Mouse (Mus musculus) thymus, postnatal 10 days (tissue): ENCODE data around the gene Gm17428.
"Not testable (repeated sequence)": the region's sequence is repeated elsewhere in the genome, so short reads cannot be mapped to it uniquely, and the experiment has no call there.

Experiments used
- DNase-seq, 2 experiments: peaks; one replicate each; pipeline ENCODE4 v3.0.0; 2021; ENCODE audit warnings: low spot score in 2 of 2

Gene Gm17428

GRCm38 (mm10) chr14:54951587-54951986 is 25.1 kb upstream of the Gm17428 start:
- DNase-seq = no peak

- no peak for DNase-seq
These were observed 23.0 kb upstream of the Gm17428 start for GRCm38 (mm10) chr14:54953664-54954206.

- DNase-seq = no peak
These were observed 22.3 kb upstream of the Gm17428 start for GRCm38 (mm10) chr14:54954474-54954873.

GRCm38 (mm10) chr14:54955481-54955880 is 21.3 kb upstream of the Gm17428 start:
- DNase-seq = no peak

GRCm38 (mm10) chr14:54956533-54956932 is 20.2 kb upstream of the Gm17428 start:
- no peak for DNase-seq

GRCm38 (mm10) chr14:54958503-54958902 is 18.2 kb upstream of the Gm17428 start:
- DNase-seq = no peak

- no peak for DNase-seq
These were observed 17.5 kb upstream of the Gm17428 start for GRCm38 (mm10) chr14:54959197-54959596.

GRCm38 (mm10) chr14:54959853-54960613 is 16.7 kb upstream of the Gm17428 start:
- not testable (repeated sequence) for DNase-seq

- DNase-seq = peak; percentile 8 to 18
These were observed 16.0 kb upstream of the Gm17428 start for GRCm38 (mm10) chr14:54960769-54961168.

- DNase-seq = no peak
These were observed 15.2 kb upstream of the Gm17428 start for GRCm38 (mm10) chr14:54961487-54961886.

GRCm38 (mm10) chr14:54962714-54963113 is 14.0 kb upstream of the Gm17428 start:
- DNase-seq = no peak

GRCm38 (mm10) chr14:54963727-54964126 is 13.0 kb upstream of the Gm17428 start:
- no peak for DNase-seq

- DNase-seq = no peak
These were observed 11.7 kb upstream of the Gm17428 start for GRCm38 (mm10) chr14:54965044-54965443.

- DNase-seq = no peak
These were observed 11.1 kb upstream of the Gm17428 start for GRCm38 (mm10) chr14:54965631-54966030.

GRCm38 (mm10) chr14:54966320-54966977 is 10.3 kb upstream of the Gm17428 start, which contains the start of gene Myh6:
Gene Myh6, minus strand, starts transcription at chr14:54966927.
- DNase-seq = no peak

- no peak for DNase-seq
These were observed 8.9 kb upstream of the Gm17428 start for GRCm38 (mm10) chr14:54967874-54968273.

GRCm38 (mm10) chr14:54968344-54968743 is 8.4 kb upstream of the Gm17428 start:
- no peak for DNase-seq

GRCm38 (mm10) chr14:54972786-54973185 is 3.9 kb upstream of the Gm17428 start:
- not testable (repeated sequence) for DNase-seq

- DNase-seq = no peak
These were observed 2.5 kb upstream of the Gm17428 start for GRCm38 (mm10) chr14:54974068-54974791.

- DNase-seq = no peak
These were observed 1.9 kb downstream of the Gm17428 start for GRCm38 (mm10) chr14:54978664-54979063.

GRCm38 (mm10) chr14:54981934-54982333 is 5.2 kb downstream of the Gm17428 start:
- DNase-seq = no peak

- DNase-seq = not testable (repeated sequence)
These were observed 11.7 kb downstream of the Gm17428 start for GRCm38 (mm10) chr14:54988350-54988874.
